Mouse (Mus musculus) MEL (cell line): ENCODE results near the gene Stx1a. TPM values are rescaled to one million over a fixed set of nuclear protein-coding genes. Genes with fewer than 3 reads are reported as not detected.

Experiments
- DNase-seq: peaks from one replicate; pipeline ENCODE4 v3.0.0; 2011; ENCODE audit warnings: low read depth, low spot score
- H3K27ac ChIP-seq: 2 replicates; pipeline ENCODE4 v1.5.1; 2012; ENCODE audit warnings: low read depth, mild to moderate bottlenecking, control low read depth, low read length, moderate library complexity; ENCODE audit not compliant: control insufficient read depth
- H3K27me3 ChIP-seq, 2 experiments: fragments of 150-350 bp in 1 of 2; sonication (generic) in 1 of 2; 2 replicates each; pipeline ENCODE4 v1.6.1; 2012; ENCODE audit warnings: low read length in 2 of 2, mild to moderate bottlenecking in 2 of 2, improper control_type of control experiment in 1 of 2, moderate library complexity in 1 of 2; ENCODE audit not compliant: insufficient read depth in 2 of 2, control insufficient read depth in 1 of 2
- H3K36me3 ChIP-seq, 2 experiments: 2 replicates each; pipeline ENCODE4 v1.6.1; 2012 to 2014; ENCODE audit warnings: low read length in 2 of 2, improper control_type of control experiment in 1 of 2, inconsistent platforms in 1 of 2, mild to moderate bottlenecking in 1 of 2; ENCODE audit not compliant: insufficient read depth in 2 of 2, control insufficient read depth in 1 of 2
- H3K4me1 ChIP-seq, 2 experiments: fragments of 150-350 bp in 1 of 2; sonication (generic) in 1 of 2; 2 replicates each; pipeline ENCODE4 v1.6.1; 2012; ENCODE audit warnings: low read length in 2 of 2, improper control_type of control experiment in 1 of 2, mild to moderate bottlenecking in 1 of 2; ENCODE audit not compliant: insufficient read depth in 2 of 2, control insufficient read depth in 1 of 2
- H3K4me3 ChIP-seq, 2 experiments: fragments of 150-350 bp in 1 of 2; sonication (generic) in 1 of 2; 2 replicates each; pipeline ENCODE4 v1.5.1; 2012; ENCODE audit warnings: low read depth in 2 of 2, low read length in 2 of 2, mild to moderate bottlenecking in 2 of 2, moderate library complexity in 2 of 2, control low read depth in 1 of 2, improper control_type of control experiment in 1 of 2; ENCODE audit not compliant: control insufficient read depth in 1 of 2, insufficient read depth in 1 of 2
- H3K79me2 ChIP-seq: 2 replicates; pipeline ENCODE4 v1.6.1; 2012; ENCODE audit warnings: mild to moderate bottlenecking, low read length, moderate library complexity; ENCODE audit not compliant: control insufficient read depth, poor library complexity, insufficient read depth
- H3K9ac ChIP-seq: 2 replicates; pipeline ENCODE4 v1.6.1; 2012; ENCODE audit warnings: low read depth, mild to moderate bottlenecking, control low read depth, low read length, moderate library complexity; ENCODE audit not compliant: control insufficient read depth, poor library complexity, severe bottlenecking
- H3K9me3 ChIP-seq: fragments of 150-350 bp; sonication (generic); replicated peaks from 2 replicates; pipeline ENCODE4 v1.6.1; 2012; ENCODE audit warnings: mild to moderate bottlenecking, low read length, improper control_type of control experiment, moderate library complexity; ENCODE audit not compliant: insufficient read depth
- CTCF ChIP-seq, 3 experiments: IDR thresholded peaks in 2 of 3; conservative IDR thresholded peaks in 1 of 3; 2 replicates each; pipeline ENCODE4 v1.5.1; 2011 to 2012; ENCODE audit warnings: low read length in 3 of 3, low read depth in 2 of 3, mild to moderate bottlenecking in 2 of 3, improper control_type of control experiment in 1 of 3, inconsistent platforms in 1 of 3, mixed read lengths in 1 of 3, moderate library complexity in 1 of 3; ENCODE audit not compliant: control insufficient read depth in 1 of 3, insufficient read depth in 1 of 3, poor library complexity in 1 of 3, severe bottlenecking in 1 of 3
- ELF1 ChIP-seq: IDR thresholded peaks from 2 replicates; pipeline ENCODE4 v1.6.1; 2014; ENCODE audit warnings: low read depth, mild to moderate bottlenecking, inconsistent platforms, low read length, improper control_type of control experiment, moderate library complexity
- ETS1 ChIP-seq: IDR thresholded peaks from 2 replicates; pipeline ENCODE4 v1.6.1; 2012; ENCODE audit warnings: low read depth, mild to moderate bottlenecking, inconsistent platforms, low read length, improper control_type of control experiment, moderate library complexity
- GABPA ChIP-seq: IDR thresholded peaks from 2 replicates; pipeline ENCODE4 v1.6.1; 2012; ENCODE audit warnings: low read depth, mild to moderate bottlenecking, inconsistent platforms, low read length, improper control_type of control experiment, moderate library complexity
- GATA1 ChIP-seq: IDR thresholded peaks from 2 replicates; pipeline ENCODE4 v1.6.1; 2011; ENCODE audit warnings: low read depth, low read length, improper control_type of control experiment
- HCFC1 ChIP-seq: IDR thresholded peaks from 2 replicates; pipeline ENCODE4 v1.6.1; 2012; ENCODE audit warnings: low read depth, mild to moderate bottlenecking, inconsistent platforms, low read length, improper control_type of control experiment, moderate library complexity
- JUND ChIP-seq: IDR thresholded peaks from 2 replicates; pipeline ENCODE4 v1.6.1; 2011; ENCODE audit warnings: low read depth, mild to moderate bottlenecking, improper control_type of control experiment, low read length
- MAZ ChIP-seq: IDR thresholded peaks from 2 replicates; pipeline ENCODE4 v1.6.1; 2012; ENCODE audit warnings: low read depth, mild to moderate bottlenecking, inconsistent platforms, low read length, improper control_type of control experiment
- MEF2A ChIP-seq: IDR thresholded peaks from 2 replicates; pipeline ENCODE4 v1.6.1; 2014; ENCODE audit warnings: low read depth, mild to moderate bottlenecking, inconsistent platforms, low read length, improper control_type of control experiment; ENCODE audit not compliant: poor library complexity, insufficient replicate concordance, severe bottlenecking; ENCODE audit errors: extremely low read depth
- MXI1 ChIP-seq: IDR thresholded peaks from 2 replicates; pipeline ENCODE4 v1.6.1; 2011; ENCODE audit warnings: mild to moderate bottlenecking, low read depth, low read length, improper control_type of control experiment
- MYB ChIP-seq: IDR thresholded peaks from 2 replicates; pipeline ENCODE4 v1.6.1; 2011; ENCODE audit warnings: mild to moderate bottlenecking, low read depth, low read length, improper control_type of control experiment
- MYC ChIP-seq: IDR thresholded peaks from 2 replicates; pipeline ENCODE4 v1.6.1; 2011; ENCODE audit warnings: low read depth, mild to moderate bottlenecking, low read length, improper control_type of control experiment, moderate library complexity
- NELFE ChIP-seq: IDR thresholded peaks from 2 replicates; pipeline ENCODE4 v1.6.1; 2011; ENCODE audit warnings: low read depth, low read length, improper control_type of control experiment
- POLR2A ChIP-seq, 2 experiments: IDR thresholded peaks; 2 replicates each; pipeline ENCODE4 v1.6.1; 2011 to 2012; ENCODE audit warnings: low read length in 2 of 2, mild to moderate bottlenecking in 2 of 2, control low read depth in 1 of 2, improper control_type of control experiment in 1 of 2, low read depth in 1 of 2, moderate library complexity in 1 of 2; ENCODE audit not compliant: control insufficient read depth in 1 of 2, insufficient read depth in 1 of 2, poor library complexity in 1 of 2
- POLR2AphosphoS2 ChIP-seq: IDR thresholded peaks from 2 replicates; pipeline ENCODE4 v1.6.1; 2011; ENCODE audit warnings: low read length, improper control_type of control experiment
- POLR2AphosphoS5 ChIP-seq: IDR thresholded peaks from 2 replicates; pipeline ENCODE4 v1.6.1; 2012; ENCODE audit warnings: low read depth, borderline replicate concordance, mild to moderate bottlenecking, inconsistent platforms, low read length, moderate library complexity, mixed read lengths
- RAD21 ChIP-seq: IDR thresholded peaks from 2 replicates; pipeline ENCODE4 v1.6.1; 2011; ENCODE audit warnings: mild to moderate bottlenecking, low read depth, low read length, improper control_type of control experiment
- SIN3A ChIP-seq: IDR thresholded peaks from 2 replicates; pipeline ENCODE4 v1.6.1; 2012; ENCODE audit warnings: low read length, improper control_type of control experiment, inconsistent platforms
- SMC3 ChIP-seq: IDR thresholded peaks from 2 replicates; pipeline ENCODE4 v1.6.1; 2011; ENCODE audit warnings: low read depth, low read length, improper control_type of control experiment
- TBP ChIP-seq: IDR thresholded peaks from 2 replicates; pipeline ENCODE4 v1.8.0; 2011; ENCODE audit warnings: low read depth, low read length, improper control_type of control experiment
- UBTF ChIP-seq: IDR thresholded peaks from 2 replicates; pipeline ENCODE4 v1.6.1; 2012; ENCODE audit warnings: low read depth, mild to moderate bottlenecking, inconsistent platforms, low read length, improper control_type of control experiment, moderate library complexity, borderline replicate concordance; ENCODE audit not compliant: insufficient read depth
- USF2 ChIP-seq, 2 experiments: IDR thresholded peaks; 2 replicates each; pipeline ENCODE4 v1.6.1; 2011 to 2012; ENCODE audit warnings: improper control_type of control experiment in 2 of 2, low read length in 2 of 2, borderline replicate concordance in 1 of 2, inconsistent platforms in 1 of 2, low read depth in 1 of 2, mild to moderate bottlenecking in 1 of 2; ENCODE audit not compliant: insufficient read depth in 1 of 2
- ZC3H11A ChIP-seq: IDR thresholded peaks from 2 replicates; pipeline ENCODE4 v1.6.1; 2012; ENCODE audit warnings: low read depth, mild to moderate bottlenecking, inconsistent platforms, low read length, improper control_type of control experiment
- ZKSCAN1 ChIP-seq: IDR thresholded peaks from 2 replicates; pipeline ENCODE4 v1.6.1; 2012; ENCODE audit warnings: low read depth, mild to moderate bottlenecking, inconsistent platforms, low read length, improper control_type of control experiment, moderate library complexity
- ZMIZ1 ChIP-seq: IDR thresholded peaks from 2 replicates; pipeline ENCODE4 v1.6.1; 2012; ENCODE audit warnings: low read depth, mild to moderate bottlenecking, inconsistent platforms, low read length, improper control_type of control experiment, moderate library complexity
- ZNF384 ChIP-seq: IDR thresholded peaks from 2 replicates; pipeline ENCODE4 v1.6.1; 2012; ENCODE audit warnings: low read depth, mild to moderate bottlenecking, inconsistent platforms, low read length, improper control_type of control experiment
- polyA plus RNA-seq, 2 experiments: library from polyadenylated mRNA; stranded (reverse) in 1 of 2; unstranded in 1 of 2; fragments of >175 nt in 1 of 2; fragments of >200 nt in 1 of 2; gene quantifications; 2 replicates each; pipeline versions ENCODE4 v1.2.1 to v1.2.4; 2012; ENCODE audit warnings: low replicate concordance in 2 of 2, low read depth in 1 of 2; ENCODE audit not compliant: insufficient read length in 2 of 2, insufficient read depth in 1 of 2, missing spikeins in 1 of 2
- total RNA-seq: library from RNA; depleted of rRNA; stranded (reverse); fragments of 300-350 nt; gene quantifications from 2 replicates; pipeline ENCODE4 v1.2.3, GENCODE M21; 2012

Gene Stx1a
- total and polyA plus RNA-seq, 3 experiments, result 3.3 to 6.0 TPM; not detected in 1

DNA sequence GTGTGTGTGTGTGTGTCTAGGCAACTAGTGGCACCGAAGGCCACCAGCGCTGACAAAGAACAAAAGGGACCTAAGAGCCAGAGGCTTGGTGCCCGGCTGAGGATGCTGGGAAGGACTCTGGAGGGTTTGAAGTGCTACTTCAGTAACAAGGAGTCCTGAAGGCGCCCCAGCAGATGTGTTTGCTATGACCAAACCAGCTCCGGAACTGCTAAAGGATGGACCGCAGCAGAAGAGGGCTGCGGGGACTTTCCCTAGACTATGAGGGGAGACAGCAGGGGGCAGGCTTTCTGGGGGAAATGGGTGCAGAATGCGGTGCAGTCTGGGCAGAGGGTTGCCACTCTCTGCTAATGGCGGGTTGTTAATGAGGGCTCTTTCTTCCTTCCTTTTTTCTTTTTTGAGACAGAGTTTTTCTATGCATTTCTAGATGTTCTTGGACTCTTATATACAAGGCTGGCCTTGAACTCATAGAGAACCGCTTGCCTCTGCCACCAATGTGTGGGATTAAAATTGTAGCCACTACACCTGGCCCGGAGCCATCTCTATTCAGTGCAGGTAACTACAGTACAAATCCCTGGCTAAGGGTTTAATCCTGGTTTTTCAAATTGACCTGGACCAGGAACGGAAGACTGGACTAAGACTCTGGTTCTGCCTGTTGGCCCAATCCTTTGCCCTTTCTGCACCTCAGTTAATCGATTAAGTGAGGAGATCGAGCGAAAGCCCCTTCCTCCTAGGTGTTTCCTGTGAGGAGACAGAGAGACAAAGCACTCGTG lies 15.3 kb upstream of the Stx1a start:
- peak overlapping the region; percentile 74 for H3K27ac ChIP-seq
- peak overlapping the region; percentile 83 for H3K9ac ChIP-seq
- H3K27me3 ChIP-seq, result peaks cover 6 to 8% of the 10 kb centered on the region in 2 experiments; a peak in 3 of 4 replicates
- TF ChIP-seq JUND, result no peak
- TF ChIP-seq SMC3, result peak; percentile 27
- peak; percentile 34 to 53 (median 36); a peak in 5 of 6 replicates for TF ChIP-seq CTCF (IDR thresholded peaks at IDR 0.05 in 2 of 3, conservative IDR thresholded peaks at IDR 0.05 in 1 of 3; ENCODE audit: control insufficient read depth in 1 of 3, insufficient read depth in 1 of 3, low read depth in 2 of 3, low read length in 3 of 3, poor library complexity in 1 of 3, severe bottlenecking in 1 of 3)
- peaks cover 0 to 3% of the 10 kb centered on the region in 2 experiments; a peak in 2 of 4 replicates for H3K36me3 ChIP-seq
- DNase-seq, result no peak
- peaks cover 2 to 14% of the 10 kb centered on the region in 2 experiments; a peak in 3 of 4 replicates for H3K4me1 ChIP-seq
- peaks cover 5% of the 10 kb centered on the region; the same call in 1 of the 2 replicates for H3K79me2 ChIP-seq
- no peaks in the 10 kb centered on the region for H3K9me3 ChIP-seq
- H3K4me3 ChIP-seq, result peak overlapping the region; percentile 61 to 80

DNA sequence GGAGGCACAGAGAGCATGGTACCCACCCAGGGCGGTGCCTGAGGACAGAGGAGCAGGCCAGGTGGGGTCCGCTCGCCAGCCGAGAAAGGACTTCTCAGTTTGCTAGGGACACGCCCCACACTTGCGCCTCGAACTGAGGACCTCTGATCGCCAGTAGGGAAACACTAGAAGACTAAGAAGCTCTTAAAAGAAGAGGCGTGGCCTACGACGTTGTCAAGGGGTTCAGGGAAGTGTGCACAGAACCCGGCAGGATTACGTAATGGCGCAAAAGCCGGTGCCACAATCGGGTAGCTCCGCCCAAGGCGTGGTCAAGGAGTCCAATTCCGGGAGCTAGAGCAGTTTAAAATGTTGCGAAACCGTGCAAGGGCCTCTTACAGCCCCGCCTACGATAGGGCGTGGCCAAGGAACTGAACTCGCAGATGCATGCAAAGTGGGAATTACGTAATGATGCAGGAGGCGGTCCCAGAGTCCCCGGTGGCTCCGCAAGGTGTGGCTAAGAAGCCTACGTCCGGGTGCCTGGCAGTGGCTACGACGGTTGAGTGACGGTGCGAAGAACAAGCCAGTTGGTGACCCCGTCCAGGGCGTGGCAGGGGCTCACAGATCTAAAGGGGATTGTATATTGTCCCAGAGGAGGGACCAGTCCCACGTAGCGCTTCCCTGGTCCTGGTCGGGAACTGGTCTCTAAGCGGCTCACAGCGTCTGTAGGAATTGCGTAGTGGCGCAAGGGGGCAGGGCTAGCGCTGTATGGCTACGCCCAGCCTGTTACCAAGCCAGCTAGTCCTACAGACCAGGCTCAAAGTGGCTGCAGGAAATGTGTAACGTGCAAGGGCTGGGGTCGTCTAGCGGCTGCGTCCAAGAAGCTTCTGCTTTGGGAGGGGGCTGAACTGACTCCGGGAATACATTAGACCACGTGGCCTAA lies 14.4 kb upstream of the Stx1a start, which contains the start of gene Abhd11:
TSS of gene Abhd11 (plus strand) at position 482 of the 919 bp plus-strand sequence.
- Histone ChIP-seq H3K27ac (peak within 1 kb of the TSS; percentile 92), H3K4me3 (peak within 1 kb of the TSS; percentile 85 to 97), H3K9ac (peak within 1 kb of the TSS; percentile 93), H3K36me3 (peaks cover 0 to 3% of the 10 kb centered on the region in 2 experiments; a peak in 2 of 4 replicates), H3K79me2 (peaks cover 5% of the 10 kb centered on the region; the same call in 1 of the 2 replicates), H3K9me3 (no peaks in the 10 kb centered on the region), H3K27me3 (peaks cover 6% of the 10 kb centered on the region in 2 experiments; a peak in 3 of 4 replicates), H3K4me1 (peaks cover 2 to 14% of the 10 kb centered on the region in 2 experiments; a peak in 3 of 4 replicates)
- peak; percentile 100 for DNase-seq
- TF ChIP-seq MYB, result no peak
- no peak for TF ChIP-seq JUND
- peak; percentile 64; the same call in 1 of the 2 replicates for TF ChIP-seq TBP
- peak; percentile 73 for TF ChIP-seq MYC
- TF ChIP-seq SMC3, result no peak
- peak; percentile 79 for TF ChIP-seq MXI1
- TF ChIP-seq UBTF, result no peak
- no peak for TF ChIP-seq ZC3H11A
- TF ChIP-seq ZMIZ1, result peak; percentile 93
- TF ChIP-seq NELFE, result peak; percentile 56
- TF ChIP-seq POLR2AphosphoS5, result peak; percentile 41; the same call in 1 of the 2 replicates
- no peak for TF ChIP-seq ZKSCAN1
- no peak for TF ChIP-seq ZNF384
- TF ChIP-seq SIN3A, result peak; percentile 72
- TF ChIP-seq POLR2A (IDR thresholded peaks at IDR 0.05; ENCODE audit: control insufficient read depth in 1 of 2, insufficient read depth in 1 of 2, low read depth in 1 of 2, low read length in 2 of 2, poor library complexity in 1 of 2), result peak; percentile 53 to 64; a peak in 3 of 4 replicates
- TF ChIP-seq MEF2A, result 0 out of 2 replicates have a peak, but pooled peaks have one; percentile 13
- TF ChIP-seq HCFC1, result peak; percentile 59
- TF ChIP-seq ETS1, result peak; percentile 86
- TF ChIP-seq RAD21, result no peak
- no peak for TF ChIP-seq GATA1
- peak; percentile 83 for TF ChIP-seq ELF1
- TF ChIP-seq POLR2AphosphoS2, result peak; percentile 72
- TF ChIP-seq USF2 (IDR thresholded peaks at IDR 0.05; ENCODE audit: borderline replicate concordance in 1 of 2, insufficient read depth in 1 of 2, low read depth in 1 of 2, low read length in 2 of 2), result peak in 1 of 2 experiments; percentile 47; a peak in 1 of 4 replicates
- TF ChIP-seq MAZ, result peak; percentile 59; the same call in 1 of the 2 replicates
- TF ChIP-seq GABPA, result no peak
